Mouse (Mus musculus): ENCODE results near the gene Sqstm1. TPM values are rescaled to one million over a fixed set of nuclear protein-coding genes. Genes with fewer than 3 reads are reported as not detected.

The Sqstm1 gene
- polyA plus RNA-seq, 1 experiment from 2014 or later, result 197 TPM

GRCm38 (mm10) chr11:50245269-50245668 lies 34.6 kb upstream of the Sqstm1 start:
- WGBS, result 70% methylated on average over 5 of the region's 5 CpGs
- no peaks in the 10 kb centered on the region for H3K4me1 ChIP-seq (ENCODE audit: control insufficient read depth, insufficient read depth, low read length)
- H3K9me3 ChIP-seq (ENCODE audit: control insufficient read depth, low read length), result no peaks in the 10 kb centered on the region
- ATAC-seq (ENCODE audit: low FRiP score, low TSS enrichment), result no peak
- no peak overlapping the region for H3K4me3 ChIP-seq (ENCODE audit: low read length)
- H3K36me3 ChIP-seq (ENCODE audit: control insufficient read depth, insufficient read depth, low read length), result no peaks in the 10 kb centered on the region
- no peak overlapping the region for H3K4me2 ChIP-seq (replicated peaks; ENCODE audit: low read depth, low read length)
- no peaks in the 10 kb centered on the region for H3K27me3 ChIP-seq (ENCODE audit: control insufficient read depth, insufficient read depth, low read length)
- H3K9ac ChIP-seq (ENCODE audit: low read depth, low read length), result no peak overlapping the region
- H3K27ac ChIP-seq (ENCODE audit: low read depth, low read length), result no peak overlapping the region

- WGBS, result 75% methylated on average over 6 of the region's 6 CpGs
- H3K9ac ChIP-seq (ENCODE audit: low read depth, low read length), result no peak overlapping the region
- H3K4me2 ChIP-seq (replicated peaks; ENCODE audit: low read depth, low read length), result no peak overlapping the region
Measured at GRCm38 (mm10) chr11:50243926-50244325, 33.3 kb upstream of the Sqstm1 start.

DNA sequence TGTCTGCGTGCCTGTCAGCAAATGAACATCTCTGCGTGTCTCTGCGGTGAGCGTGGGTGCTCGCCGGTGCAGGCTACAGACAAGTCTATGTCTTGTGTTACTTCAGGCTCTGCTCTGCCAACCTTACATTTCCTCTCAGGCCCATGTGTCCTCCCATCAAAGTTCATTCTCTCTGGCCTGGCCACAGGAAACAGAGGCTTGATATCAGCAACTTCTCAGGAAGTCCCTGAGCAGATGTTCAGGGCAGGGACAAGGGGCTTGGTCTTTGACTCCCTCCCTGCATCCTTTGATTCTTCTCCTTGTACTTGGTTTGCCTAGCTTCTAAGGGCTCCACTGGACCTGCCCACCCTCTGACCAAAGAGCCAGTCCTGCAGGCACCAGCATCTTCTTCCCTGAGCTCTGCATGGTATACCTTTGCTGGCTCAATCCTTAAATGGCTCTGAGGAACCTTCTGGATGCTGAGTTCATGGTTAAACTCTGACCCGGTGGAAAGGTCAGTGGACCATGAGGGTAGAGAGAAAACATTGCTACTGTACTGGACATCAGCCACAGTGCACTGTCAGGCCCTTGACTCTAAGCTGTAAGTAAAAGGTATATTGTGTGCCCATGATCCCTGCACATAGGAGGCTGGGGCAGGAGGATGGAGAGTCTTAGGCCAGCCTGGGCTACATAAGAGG lies 29.7 kb upstream of the Sqstm1 start:
- 0 out of 2 replicates have a peak, but pooled peaks cover 7% of the 10 kb centered on the region for H3K4me1 ChIP-seq (ENCODE audit: control insufficient read depth, insufficient read depth, low read length)
- H3K9ac ChIP-seq (ENCODE audit: low read depth, low read length), result no peak overlapping the region
- no peaks in the 10 kb centered on the region for H3K9me3 ChIP-seq (ENCODE audit: control insufficient read depth, low read length)
- WGBS, result 89% methylated on average over 7 of the region's 7 CpGs
- H3K27ac ChIP-seq (ENCODE audit: low read depth, low read length), result no peak overlapping the region
- ATAC-seq (ENCODE audit: low FRiP score, low TSS enrichment), result no peak
- H3K4me3 ChIP-seq (ENCODE audit: low read length), result no peak overlapping the region
- no peak overlapping the region for H3K4me2 ChIP-seq (replicated peaks; ENCODE audit: low read depth, low read length)
- no peaks in the 10 kb centered on the region for H3K36me3 ChIP-seq (ENCODE audit: control insufficient read depth, insufficient read depth, low read length)
- H3K27me3 ChIP-seq (ENCODE audit: control insufficient read depth, insufficient read depth, low read length), result peaks cover 15% of the 10 kb centered on the region; the same call in 1 of the 2 replicates

More at GRCm38 (mm10) chr11:50243926-50244325, 33.3 kb upstream of the Sqstm1 start:
- peaks cover 3% of the 10 kb centered on the region; the same call in 1 of the 2 replicates for H3K27me3 ChIP-seq (ENCODE audit: control insufficient read depth, insufficient read depth, low read length)
- no peaks in the 10 kb centered on the region for H3K36me3 ChIP-seq (ENCODE audit: control insufficient read depth, insufficient read depth, low read length)
- no peak overlapping the region for H3K4me3 ChIP-seq (ENCODE audit: low read length)
- H3K27ac ChIP-seq (ENCODE audit: low read depth, low read length), result no peak overlapping the region
- no peaks in the 10 kb centered on the region for H3K4me1 ChIP-seq (ENCODE audit: control insufficient read depth, insufficient read depth, low read length)
- no peaks in the 10 kb centered on the region for H3K9me3 ChIP-seq (ENCODE audit: control insufficient read depth, low read length)
- ATAC-seq (ENCODE audit: low FRiP score, low TSS enrichment), result no peak

DNA sequence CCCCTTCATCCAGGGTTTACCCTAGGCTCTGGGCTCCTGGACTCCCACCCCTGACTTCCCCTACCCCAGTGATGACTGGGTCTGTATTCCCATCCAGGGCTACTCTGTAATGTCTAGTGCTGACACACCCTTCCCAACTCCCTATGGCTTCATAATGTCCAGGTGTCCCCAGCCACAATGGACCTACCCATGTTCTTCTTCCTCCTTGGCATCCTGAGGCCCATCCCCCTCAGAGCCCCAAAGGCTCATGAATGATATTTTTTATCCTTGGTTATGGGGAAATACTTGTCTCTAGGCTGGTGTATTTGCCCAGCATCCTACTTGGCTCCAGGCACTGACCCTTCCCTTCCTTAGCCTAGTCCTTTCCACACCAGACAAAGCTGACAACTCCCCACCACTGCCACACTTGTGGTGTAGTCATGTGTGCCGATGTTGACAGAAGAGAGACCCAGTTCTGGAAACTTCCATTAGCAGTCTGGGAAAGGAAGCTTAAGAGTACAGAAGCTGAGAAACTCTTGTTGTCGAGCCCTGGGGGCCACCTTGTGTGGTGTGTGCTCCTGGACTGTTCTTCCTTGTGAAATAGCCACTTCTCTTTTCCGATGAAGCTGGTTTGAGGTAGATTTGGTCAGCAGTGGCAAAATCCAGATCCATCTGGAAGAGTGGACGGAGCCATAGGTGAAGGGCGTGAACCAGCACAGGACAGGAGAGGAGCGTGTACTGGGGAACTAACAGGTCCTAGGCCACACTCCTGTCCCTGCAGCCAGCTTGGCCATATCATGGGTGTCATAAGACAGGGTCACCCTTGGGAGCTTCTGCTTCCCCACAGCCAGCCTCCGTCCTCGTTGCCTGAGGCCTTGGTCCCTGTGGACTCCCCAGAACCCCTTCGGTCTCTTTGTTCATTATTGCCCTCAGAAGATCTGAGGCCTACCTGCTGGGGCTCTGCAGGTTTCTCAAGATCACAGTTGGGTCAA lies 28.5 kb upstream of the Sqstm1 start:
- no peak for ATAC-seq (ENCODE audit: low FRiP score, low TSS enrichment)
- Histone ChIP-seq H3K4me3 (ENCODE audit: low read length) (no peak overlapping the region; the same call in 1 of the 2 replicates), H3K27ac (ENCODE audit: low read depth, low read length) (no peak overlapping the region), H3K27me3 (ENCODE audit: control insufficient read depth, insufficient read depth, low read length) (peaks cover 15% of the 10 kb centered on the region; the same call in 1 of the 2 replicates), H3K9me3 (ENCODE audit: control insufficient read depth, low read length) (no peaks in the 10 kb centered on the region), H3K4me2 (replicated peaks; ENCODE audit: low read depth, low read length) (no peak overlapping the region), H3K36me3 (ENCODE audit: control insufficient read depth, insufficient read depth, low read length) (peaks cover 10% of the 10 kb centered on the region), H3K9ac (ENCODE audit: low read depth, low read length) (no peak overlapping the region), H3K4me1 (ENCODE audit: control insufficient read depth, insufficient read depth, low read length) (0 out of 2 replicates have a peak, but pooled peaks cover 7% of the 10 kb centered on the region)
- WGBS, result 92% methylated on average over 9 of the region's 9 CpGs

DNA sequence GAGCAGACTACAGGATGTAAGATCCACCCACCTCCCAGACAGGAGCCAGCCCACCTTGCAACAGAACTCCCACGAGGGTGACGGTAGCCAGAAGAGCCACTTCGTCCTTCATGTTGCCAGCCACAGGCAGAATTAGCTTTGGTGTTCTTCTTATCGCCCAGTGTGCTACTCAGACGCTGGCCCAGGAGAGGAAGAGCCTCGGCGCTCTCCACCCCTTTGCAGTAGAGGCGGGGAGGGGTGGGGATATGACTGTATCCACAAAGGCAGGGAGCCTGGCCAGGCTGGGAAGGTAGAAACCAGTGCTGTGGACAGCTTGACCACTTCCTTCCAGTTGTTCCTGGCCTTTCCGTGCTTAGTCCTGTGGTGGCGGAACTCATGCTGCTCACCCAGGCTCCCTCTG lies 27.7 kb upstream of the Sqstm1 start, which contains the start of gene Ltc4s:
Gene Ltc4s, minus strand, starts transcription at position 293 of the 400 bp plus-strand sequence.
- Histone ChIP-seq H3K9ac (ENCODE audit: low read depth, low read length) (no peak within 1 kb of the TSS), H3K4me3 (ENCODE audit: low read length) (peak within 1 kb of the TSS; percentile 56)

GRCm38 (mm10) chr11:50236937-50237835 lies 26.6 kb upstream of the Sqstm1 start:
- Histone ChIP-seq H3K9ac (ENCODE audit: low read depth, low read length) (peak overlapping the region; percentile 56), H3K4me3 (ENCODE audit: low read length) (peak overlapping the region; percentile 56), H3K27ac (ENCODE audit: low read depth, low read length) (no peak overlapping the region), H3K27me3 (ENCODE audit: control insufficient read depth, insufficient read depth, low read length) (peaks cover 15% of the 10 kb centered on the region; the same call in 1 of the 2 replicates), H3K4me2 (replicated peaks; ENCODE audit: low read depth, low read length) (peak overlapping the region; percentile 98), H3K4me1 (ENCODE audit: control insufficient read depth, insufficient read depth, low read length) (0 out of 2 replicates have a peak, but pooled peaks cover 7% of the 10 kb centered on the region), H3K9me3 (ENCODE audit: control insufficient read depth, low read length) (no peaks in the 10 kb centered on the region), H3K36me3 (ENCODE audit: control insufficient read depth, insufficient read depth, low read length) (peaks cover 30% of the 10 kb centered on the region)
- WGBS, result under 1% methylated on average over 66 of the region's 66 CpGs
- peak; percentile 40; the same call in 1 of the 2 replicates for ATAC-seq (ENCODE audit: low FRiP score, low TSS enrichment)

More for the DNA sequence above, 27.7 kb upstream of the Sqstm1 start, which contains the start of gene Ltc4s:
- no peak for ATAC-seq (ENCODE audit: low FRiP score, low TSS enrichment)
- Histone ChIP-seq H3K27me3 (ENCODE audit: control insufficient read depth, insufficient read depth, low read length) (peaks cover 15% of the 10 kb centered on the region; the same call in 1 of the 2 replicates), H3K27ac (ENCODE audit: low read depth, low read length) (no peak within 1 kb of the TSS), H3K9me3 (ENCODE audit: control insufficient read depth, low read length) (no peaks in the 10 kb centered on the region), H3K4me2 (replicated peaks; ENCODE audit: low read depth, low read length) (peak within 1 kb of the TSS; percentile 98), H3K36me3 (ENCODE audit: control insufficient read depth, insufficient read depth, low read length) (peaks cover 18% of the 10 kb centered on the region), H3K4me1 (ENCODE audit: control insufficient read depth, insufficient read depth, low read length) (0 out of 2 replicates have a peak, but pooled peaks cover 7% of the 10 kb centered on the region)
- 42% methylated on average over 10 of the region's 10 CpGs for WGBS

- H3K4me3 ChIP-seq (ENCODE audit: low read length), result peak overlapping the region; percentile 56
- H3K36me3 ChIP-seq (ENCODE audit: control insufficient read depth, insufficient read depth, low read length), result peaks cover 36% of the 10 kb centered on the region
- 0 out of 2 replicates have a peak, but pooled peaks cover 7% of the 10 kb centered on the region for H3K4me1 ChIP-seq (ENCODE audit: control insufficient read depth, insufficient read depth, low read length)
- peak overlapping the region; percentile 98 for H3K4me2 ChIP-seq (replicated peaks; ENCODE audit: low read depth, low read length)
- no peak overlapping the region for H3K27ac ChIP-seq (ENCODE audit: low read depth, low read length)
- H3K9me3 ChIP-seq (ENCODE audit: control insufficient read depth, low read length), result no peaks in the 10 kb centered on the region
- peak; percentile 93 for ATAC-seq (ENCODE audit: low FRiP score, low TSS enrichment)
- WGBS, result under 1% methylated on average over 25 of the region's 27 CpGs
- peaks cover 15% of the 10 kb centered on the region; the same call in 1 of the 2 replicates for H3K27me3 ChIP-seq (ENCODE audit: control insufficient read depth, insufficient read depth, low read length)
- peak overlapping the region; percentile 56 for H3K9ac ChIP-seq (ENCODE audit: low read depth, low read length)
Measured at GRCm38 (mm10) chr11:50236540-50236936, 25.9 kb upstream of the Sqstm1 start.

DNA sequence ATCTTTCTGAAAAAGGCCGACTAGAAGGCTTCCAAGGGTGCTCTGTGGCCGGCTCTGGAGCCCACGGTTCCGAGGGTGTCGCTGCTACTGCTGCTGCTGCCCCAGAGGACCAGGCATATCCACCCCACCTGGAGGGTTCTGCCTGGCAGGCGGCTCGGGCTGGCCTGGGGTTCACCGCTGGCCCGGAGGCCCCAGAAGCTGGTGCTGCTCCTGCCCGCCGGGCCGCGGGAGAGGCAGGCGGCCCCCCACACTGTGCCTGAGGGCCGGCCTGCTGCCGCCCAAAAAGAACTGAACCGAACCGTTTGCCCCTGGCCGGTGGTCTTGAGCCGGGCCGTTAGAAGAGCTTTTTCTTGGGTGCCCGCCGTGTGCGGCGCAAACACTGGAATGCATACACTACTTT lies 24.0 kb upstream of the Sqstm1 start:
- Histone ChIP-seq H3K4me3 (ENCODE audit: low read length) (no peak overlapping the region), H3K9me3 (ENCODE audit: control insufficient read depth, low read length) (no peaks in the 10 kb centered on the region), H3K4me1 (ENCODE audit: control insufficient read depth, insufficient read depth, low read length) (0 out of 2 replicates have a peak, but pooled peaks cover 7% of the 10 kb centered on the region), H3K4me2 (replicated peaks; ENCODE audit: low read depth, low read length) (no peak overlapping the region), H3K27me3 (ENCODE audit: control insufficient read depth, insufficient read depth, low read length) (peaks cover 15% of the 10 kb centered on the region; the same call in 1 of the 2 replicates), H3K9ac (ENCODE audit: low read depth, low read length) (no peak overlapping the region), H3K36me3 (ENCODE audit: control insufficient read depth, insufficient read depth, low read length) (peaks cover 37% of the 10 kb centered on the region), H3K27ac (ENCODE audit: low read depth, low read length) (no peak overlapping the region)
- no peak for ATAC-seq (ENCODE audit: low FRiP score, low TSS enrichment)
- 96% methylated on average over 25 of the region's 25 CpGs for WGBS

Data from kidney, embryonic 14.5 days (tissue).